Mouse (Mus musculus): ENCODE data around the gene Lrfn4. TPM values are rescaled to one million over a fixed set of nuclear protein-coding genes. Genes with fewer than 3 reads are reported as not detected.

Lrfn4 gene
- 1.2 and 2.7 TPM in 2 replicates for polyA plus RNA-seq (2011; ENCODE audit: insufficient read depth, insufficient read length, low replicate concordance, missing spikeins)

GRCm38 (mm10) chr19:4615151-4616093, at the start of gene Lrfn4:
Gene Lrfn4 (minus strand): TSS chr19:4615667.
- WGBS: 1% methylated on average over 87 of the region's 87 CpGs
- H3K27ac ChIP-seq (ENCODE audit: control insufficient read depth, insufficient read depth, low read depth, low read length, poor library complexity): no peak within 1 kb of the TSS

GRCm38 (mm10) chr19:4658156-4658555, 42.7 kb upstream of the Lrfn4 start:
- H3K4me3 ChIP-seq (replicated peaks; ENCODE audit: control insufficient read depth, low read depth, low read length): no peak overlapping the region
- no peaks in the 10 kb centered on the region; the same call in 1 of the 2 replicates for H3K4me1 ChIP-seq (ENCODE audit: control insufficient read depth, insufficient read depth, low read length)
- TF ChIP-seq POLR2A (IDR thresholded peaks at IDR 0.05; ENCODE audit: borderline replicate concordance, control insufficient read depth, low read depth, low read length): no peak
- no peak for TF ChIP-seq CTCF (IDR thresholded peaks at IDR 0.05; ENCODE audit: control insufficient read depth, insufficient read depth, low read length)
- H3K27ac ChIP-seq (ENCODE audit: control insufficient read depth, insufficient read depth, low read depth, low read length, poor library complexity): no peak overlapping the region
- 89% methylated on average over 5 of the region's 5 CpGs for WGBS

More at GRCm38 (mm10) chr19:4615151-4616093, at the start of gene Lrfn4:
- no peaks in the 10 kb centered on the region for H3K4me1 ChIP-seq (ENCODE audit: control insufficient read depth, insufficient read depth, low read length)
- TF ChIP-seq POLR2A (IDR thresholded peaks at IDR 0.05; ENCODE audit: borderline replicate concordance, control insufficient read depth, low read depth, low read length) (no peak), CTCF (IDR thresholded peaks at IDR 0.05; ENCODE audit: control insufficient read depth, insufficient read depth, low read length) (no peak)
- H3K4me3 ChIP-seq (replicated peaks; ENCODE audit: control insufficient read depth, low read depth, low read length): peak within 1 kb of the TSS; percentile 59

GRCm38 (mm10) chr19:4646917-4647492, 31.5 kb upstream of the Lrfn4 start:
- 79% methylated on average over 11 of the region's 11 CpGs for WGBS
- Histone ChIP-seq H3K4me1 (ENCODE audit: control insufficient read depth, insufficient read depth, low read length) (no peaks in the 10 kb centered on the region), H3K27ac (ENCODE audit: control insufficient read depth, insufficient read depth, low read depth, low read length, poor library complexity) (no peak overlapping the region), H3K4me3 (replicated peaks; ENCODE audit: control insufficient read depth, low read depth, low read length) (no peak overlapping the region)
- TF ChIP-seq POLR2A (IDR thresholded peaks at IDR 0.05; ENCODE audit: borderline replicate concordance, control insufficient read depth, low read depth, low read length) (no peak), CTCF (IDR thresholded peaks at IDR 0.05; ENCODE audit: control insufficient read depth, insufficient read depth, low read length) (no peak)

- 44% methylated on average over 10 of the region's 10 CpGs for WGBS
- H3K4me3 ChIP-seq (replicated peaks; ENCODE audit: control insufficient read depth, low read depth, low read length): no peak overlapping the region
- no peak overlapping the region for H3K27ac ChIP-seq (ENCODE audit: control insufficient read depth, insufficient read depth, low read depth, low read length, poor library complexity)
- TF ChIP-seq CTCF (IDR thresholded peaks at IDR 0.05; ENCODE audit: control insufficient read depth, insufficient read depth, low read length) (no peak), POLR2A (IDR thresholded peaks at IDR 0.05; ENCODE audit: borderline replicate concordance, control insufficient read depth, low read depth, low read length) (no peak)
- no peaks in the 10 kb centered on the region for H3K4me1 ChIP-seq (ENCODE audit: control insufficient read depth, insufficient read depth, low read length)
Measured at GRCm38 (mm10) chr19:4644271-4644670, 28.8 kb upstream of the Lrfn4 start.

- Histone ChIP-seq H3K4me1 (ENCODE audit: control insufficient read depth, insufficient read depth, low read length) (no peaks in the 10 kb centered on the region), H3K4me3 (replicated peaks; ENCODE audit: control insufficient read depth, low read depth, low read length) (no peak overlapping the region), H3K27ac (ENCODE audit: control insufficient read depth, insufficient read depth, low read depth, low read length, poor library complexity) (no peak overlapping the region)
- TF ChIP-seq POLR2A (IDR thresholded peaks at IDR 0.05; ENCODE audit: borderline replicate concordance, control insufficient read depth, low read depth, low read length) (no peak), CTCF (IDR thresholded peaks at IDR 0.05; ENCODE audit: control insufficient read depth, insufficient read depth, low read length) (no peak)
- 65% methylated on average over 4 of the region's 4 CpGs for WGBS
Measured at GRCm38 (mm10) chr19:4635986-4636385, 20.5 kb upstream of the Lrfn4 start.

GRCm38 (mm10) chr19:4628819-4629218, 13.4 kb upstream of the Lrfn4 start:
- TF ChIP-seq CTCF (IDR thresholded peaks at IDR 0.05; ENCODE audit: control insufficient read depth, insufficient read depth, low read length) (0 out of 2 replicates have a peak, but pooled peaks have one; percentile 36), POLR2A (IDR thresholded peaks at IDR 0.05; ENCODE audit: borderline replicate concordance, control insufficient read depth, low read depth, low read length) (no peak)
- Histone ChIP-seq H3K4me3 (replicated peaks; ENCODE audit: control insufficient read depth, low read depth, low read length) (no peak overlapping the region), H3K4me1 (ENCODE audit: control insufficient read depth, insufficient read depth, low read length) (peaks cover 5% of the 10 kb centered on the region), H3K27ac (ENCODE audit: control insufficient read depth, insufficient read depth, low read depth, low read length, poor library complexity) (no peak overlapping the region)
- 0% methylated on average over 1 of the region's 1 CpGs for WGBS

- peaks cover 5% of the 10 kb centered on the region for H3K4me1 ChIP-seq (ENCODE audit: control insufficient read depth, insufficient read depth, low read length)
- under 1% methylated on average over 35 of the region's 35 CpGs for WGBS
- peak overlapping the region; percentile 96 for H3K4me3 ChIP-seq (replicated peaks; ENCODE audit: control insufficient read depth, low read depth, low read length)
- peak overlapping the region; percentile 89 for H3K27ac ChIP-seq (ENCODE audit: control insufficient read depth, insufficient read depth, low read depth, low read length, poor library complexity)
- TF ChIP-seq CTCF (IDR thresholded peaks at IDR 0.05; ENCODE audit: control insufficient read depth, insufficient read depth, low read length) (no peak), POLR2A (IDR thresholded peaks at IDR 0.05; ENCODE audit: borderline replicate concordance, control insufficient read depth, low read depth, low read length) (no peak)
Measured at GRCm38 (mm10) chr19:4625829-4626535, 10.5 kb upstream of the Lrfn4 start.
